Mouse (Mus musculus) megakaryocyte-erythroid progenitor cell, adult 5-6 weeks (primary cell): ENCODE results near the gene B4galnt1. TPM values are rescaled to one million over a fixed set of nuclear protein-coding genes. Genes with fewer than 3 reads are reported as not detected.
A peak's percentile ranks its signal among the peaks of the same experiment; 100 is the strongest.

Experiments used
- ATAC-seq: replicated peaks from 2 replicates; pipeline ENCODE4 v1.8.0; 2016; ENCODE audit warnings: mild to moderate bottlenecking, inconsistent platforms; ENCODE audit not compliant: severe bottlenecking, poor library complexity, low FRiP score, low TSS enrichment
- total RNA-seq, 2 experiments: library from RNA; stranded (forward) in 1 of 2; stranded (reverse) in 1 of 2; fragments of 200-1000, 215-1000 nt in 1 of 2; fragments of >200 nt in 1 of 2; fragmentation: Nextera tagmentation in 1 of 2; gene quantifications; 2 replicates each; pipeline ENCODE4 v1.2.3; 2014 to 2017

B4galnt1 gene
- total RNA-seq, 2 experiments from 2014 or later, result 23.3 to 84.7 TPM

DNA sequence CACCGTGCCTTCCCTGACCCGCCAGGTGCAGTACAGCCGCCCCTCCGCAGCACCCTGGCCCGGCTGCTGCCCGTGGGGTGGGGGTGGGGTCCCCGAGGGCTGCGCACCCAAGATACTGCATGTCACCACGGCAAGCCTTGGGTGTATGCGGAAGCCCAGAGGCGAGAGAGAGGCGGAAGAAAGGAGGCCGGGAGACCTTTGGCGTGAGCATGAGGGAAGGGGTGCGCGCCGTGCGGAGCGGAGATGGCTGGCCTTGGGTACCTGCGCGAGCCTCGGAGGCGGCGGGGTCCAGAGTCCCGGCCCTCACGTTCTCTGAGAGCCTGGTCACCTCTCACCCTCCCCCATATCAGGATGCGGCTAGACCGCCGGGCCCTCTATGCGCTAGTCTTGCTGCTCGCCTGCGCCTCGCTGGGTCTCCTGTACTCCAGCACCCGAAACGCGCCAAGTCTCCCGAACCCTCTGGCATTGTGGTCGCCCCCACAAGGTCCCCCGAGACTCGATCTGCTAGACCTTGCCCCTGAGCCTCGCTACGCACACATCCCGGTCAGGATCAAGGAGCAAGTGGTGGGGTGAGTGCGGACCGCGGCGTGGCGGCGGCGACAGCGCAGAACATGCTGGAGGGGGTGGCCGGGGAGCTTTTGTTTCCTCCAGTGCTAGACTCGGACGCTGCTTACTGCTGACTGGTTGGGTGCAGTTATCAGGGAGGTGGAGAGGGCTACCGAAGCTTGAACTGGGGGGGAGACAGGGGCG, 804 bp downstream of the B4galnt1 start:
- ATAC-seq, result peak; percentile 53

DNA sequence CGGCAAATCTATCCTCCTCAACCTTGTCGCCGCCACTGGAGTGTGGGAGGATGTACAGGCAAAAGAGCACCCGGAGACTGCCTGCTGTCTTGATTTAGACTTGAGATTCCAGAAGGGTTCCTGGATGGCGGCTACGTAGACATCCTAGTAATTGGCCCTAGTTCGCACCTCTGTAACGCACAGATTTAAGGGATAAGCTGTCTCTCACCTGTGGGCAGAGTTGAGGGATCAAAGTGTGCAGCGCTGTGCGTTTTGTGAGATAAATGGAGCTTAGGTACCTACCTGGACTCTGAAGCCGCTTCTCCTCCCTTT, 1.3 kb downstream of the B4galnt1 start:
- ATAC-seq, result no peak

DNA sequence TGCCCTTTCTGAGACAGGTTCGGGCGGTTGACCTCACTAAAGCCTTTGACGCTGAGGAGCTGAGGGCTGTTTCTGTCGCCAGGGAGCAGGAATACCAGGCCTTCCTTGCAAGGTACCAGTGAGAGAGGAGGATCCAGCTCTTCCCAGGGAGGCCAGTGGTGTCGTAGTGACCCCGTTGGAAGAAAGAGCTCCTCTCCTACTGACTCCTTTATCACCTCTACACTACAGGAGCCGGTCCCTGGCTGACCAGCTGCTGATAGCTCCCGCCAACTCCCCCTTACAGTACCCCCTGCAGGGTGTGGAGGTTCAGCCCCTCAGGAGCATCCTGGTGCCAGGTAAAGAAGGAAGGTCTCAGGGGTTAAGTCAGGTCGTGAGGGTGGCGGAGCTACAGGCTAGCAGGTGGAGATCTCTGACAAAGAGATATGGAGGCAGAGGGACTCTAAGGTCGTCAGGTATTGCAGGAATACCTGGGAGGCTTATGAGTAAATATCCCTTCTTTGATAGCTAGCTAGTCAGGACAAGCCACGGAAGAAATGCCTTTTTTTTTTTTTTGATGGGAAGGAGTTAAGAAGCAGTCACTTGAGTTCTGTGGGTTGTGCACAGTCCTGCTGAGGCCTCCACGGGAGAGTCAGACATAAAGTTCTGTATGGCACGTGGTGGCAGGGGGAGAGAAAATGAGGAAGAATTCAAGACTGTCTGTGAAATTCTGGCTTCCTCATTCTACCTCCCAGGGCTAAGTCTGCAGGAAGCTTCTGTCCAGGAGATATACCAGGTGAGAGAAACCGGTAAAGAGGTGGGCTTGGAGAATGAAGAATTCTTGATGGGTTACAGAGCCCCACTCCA, 2.0 kb downstream of the B4galnt1 start:
- no peak for ATAC-seq

DNA sequence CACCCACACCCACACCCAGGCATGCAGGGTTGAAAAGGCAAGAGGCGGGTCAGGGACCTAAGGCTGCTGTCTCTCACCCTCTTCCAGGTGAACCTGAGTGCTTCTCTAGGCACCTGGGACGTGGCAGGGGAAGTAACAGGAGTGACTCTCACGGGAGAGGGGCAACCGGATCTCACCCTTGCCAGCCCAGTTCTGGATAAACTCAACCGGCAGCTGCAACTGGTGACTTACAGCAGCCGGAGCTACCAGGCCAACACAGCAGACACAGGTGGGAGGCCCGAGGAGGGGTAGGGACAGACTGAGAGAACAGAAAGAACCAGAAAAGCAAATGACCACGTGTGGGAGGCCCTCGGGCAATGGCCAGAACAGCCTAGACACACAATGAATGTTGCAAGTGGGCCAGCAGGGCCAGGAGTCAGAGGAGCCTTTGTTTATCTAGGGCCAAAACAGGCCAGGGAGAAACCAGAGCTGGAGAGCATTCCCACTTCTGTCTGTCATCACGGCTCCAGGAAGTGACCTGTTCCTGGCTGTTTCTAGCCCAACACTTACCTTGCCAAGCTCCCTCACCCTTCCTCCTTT, 2.7 kb downstream of the B4galnt1 start:
- ATAC-seq, result no peak

DNA sequence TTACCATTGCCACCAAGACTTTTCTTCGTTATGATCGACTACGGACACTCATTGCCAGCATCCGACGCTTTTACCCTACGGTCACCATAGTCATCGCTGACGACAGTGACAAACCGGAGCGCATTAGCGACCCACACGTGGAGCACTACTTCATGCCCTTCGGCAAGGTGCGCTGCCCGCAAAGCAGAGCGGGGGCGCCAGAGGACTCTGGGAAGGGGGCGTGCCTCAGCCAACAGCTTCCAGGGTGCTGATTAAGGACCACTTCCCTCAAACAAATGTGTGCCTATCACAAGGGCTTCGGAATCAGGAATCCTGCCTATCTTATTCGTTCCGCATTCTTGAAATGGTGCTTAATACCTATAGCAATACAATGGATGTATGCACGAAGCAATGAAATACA, 5.0 kb downstream of the B4galnt1 start:
- no peak for ATAC-seq

DNA sequence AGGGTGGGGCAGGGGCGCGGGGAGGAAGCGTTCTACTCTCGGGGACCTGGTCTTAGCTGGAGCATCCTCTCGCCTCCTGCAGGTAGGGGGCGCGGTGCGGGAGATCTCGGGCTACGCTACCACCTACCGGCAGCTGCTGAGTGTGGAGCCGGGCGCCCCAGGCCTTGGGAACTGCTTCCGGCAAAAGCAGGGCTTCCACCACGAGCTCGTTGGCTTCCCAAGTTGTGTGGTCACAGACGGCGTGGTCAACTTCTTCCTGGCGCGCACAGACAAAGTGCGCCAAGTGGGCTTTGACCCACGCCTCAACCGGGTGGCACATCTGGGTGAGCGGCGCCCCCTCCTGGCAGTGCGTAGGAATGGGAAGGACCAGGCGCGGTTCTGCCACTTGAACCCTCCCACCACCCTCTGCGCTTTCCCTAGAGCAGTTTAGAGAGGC, 5.8 kb downstream of the B4galnt1 start:
- peak; percentile 70 for ATAC-seq

DNA sequence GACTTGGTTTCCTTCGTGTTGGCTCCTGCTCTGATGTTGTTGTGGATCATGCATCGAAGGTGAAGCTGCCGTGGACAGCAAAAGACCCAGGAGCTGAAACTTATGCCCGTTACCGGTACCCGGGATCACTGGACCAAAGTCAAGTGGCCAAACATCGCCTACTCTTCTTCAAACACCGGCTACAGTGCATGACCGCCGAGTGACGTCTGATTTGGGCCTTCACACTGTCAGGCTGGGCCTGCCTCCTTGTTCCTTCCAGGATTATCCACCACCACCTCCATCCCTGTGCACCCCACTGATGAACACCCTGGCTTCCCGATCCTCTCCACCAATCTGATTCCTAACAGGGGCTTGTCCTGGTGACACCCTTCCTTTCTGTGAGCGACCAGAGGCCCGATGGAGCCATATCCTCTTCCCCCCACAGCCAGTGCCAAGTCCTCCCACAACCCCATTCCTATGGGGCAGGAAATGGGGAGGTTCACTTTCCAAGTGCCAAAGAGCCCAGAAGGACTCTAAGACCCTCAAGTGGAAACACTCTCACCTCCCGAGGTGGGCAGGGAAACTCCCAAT, 6.7 kb downstream of the B4galnt1 start:
- no peak for ATAC-seq

DNA sequence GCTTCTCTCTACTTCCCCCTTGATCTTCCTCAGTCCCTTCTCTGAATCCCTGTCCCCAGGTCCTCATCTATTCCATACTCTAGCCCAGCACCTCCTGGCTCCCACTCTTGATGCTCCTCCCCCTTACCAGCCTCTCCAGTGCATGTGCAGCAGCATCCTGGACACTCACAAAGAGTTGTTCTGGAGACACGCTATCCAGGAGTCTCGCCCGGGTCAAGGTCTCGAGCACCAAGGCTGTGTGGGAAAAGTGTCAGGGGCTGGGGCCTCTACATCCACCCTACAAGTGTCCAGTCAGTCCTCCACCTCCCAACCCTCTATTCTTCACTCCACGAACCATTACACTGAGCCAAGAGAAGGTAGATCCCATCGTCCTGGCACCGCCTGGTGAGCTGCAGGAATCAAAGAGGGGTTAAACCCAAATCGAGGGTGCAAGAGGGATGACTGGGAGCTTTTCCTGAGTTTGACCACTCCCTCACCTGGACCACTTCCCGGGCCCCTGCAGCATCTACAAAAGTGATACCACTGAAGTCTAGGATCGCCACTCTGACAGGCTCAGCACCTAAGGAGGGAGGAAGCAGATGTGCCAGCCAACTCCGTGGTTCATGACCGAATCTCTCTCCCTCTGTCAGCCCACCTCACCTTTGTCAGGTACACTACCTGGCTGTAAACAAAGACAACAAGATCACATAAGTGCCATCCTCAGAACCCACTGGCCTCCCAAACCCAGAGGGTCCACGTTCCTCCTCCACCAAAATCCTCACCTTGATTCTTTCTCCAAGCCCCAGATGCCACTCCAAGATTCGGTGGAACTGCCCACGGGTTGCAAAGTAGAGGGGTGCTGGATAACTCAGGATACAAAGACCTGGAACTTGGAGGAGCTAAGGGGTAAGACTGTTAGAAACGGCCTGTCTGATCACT, 8.4 kb downstream of the B4galnt1 start:
- no peak for ATAC-seq

DNA sequence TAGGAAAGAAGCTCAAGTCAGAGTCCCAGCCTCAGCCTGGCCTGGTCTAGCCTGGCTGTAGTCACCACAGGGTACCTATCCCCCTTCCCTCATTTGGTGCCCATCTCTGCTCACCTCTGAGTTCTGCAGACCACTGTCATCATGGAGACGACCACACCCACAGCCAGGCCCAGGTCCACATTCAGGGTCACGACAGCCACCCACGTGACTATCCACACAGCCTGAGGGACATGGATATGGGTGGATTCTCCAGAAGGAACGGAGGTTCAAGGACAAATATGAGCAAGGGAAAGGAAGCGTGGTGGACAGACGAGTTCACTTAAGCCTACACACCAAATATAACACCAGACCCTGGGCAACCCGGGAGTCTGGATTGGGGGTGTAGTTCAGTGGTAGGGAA, 9.1 kb downstream of the B4galnt1 start:
- ATAC-seq, result no peak

DNA sequence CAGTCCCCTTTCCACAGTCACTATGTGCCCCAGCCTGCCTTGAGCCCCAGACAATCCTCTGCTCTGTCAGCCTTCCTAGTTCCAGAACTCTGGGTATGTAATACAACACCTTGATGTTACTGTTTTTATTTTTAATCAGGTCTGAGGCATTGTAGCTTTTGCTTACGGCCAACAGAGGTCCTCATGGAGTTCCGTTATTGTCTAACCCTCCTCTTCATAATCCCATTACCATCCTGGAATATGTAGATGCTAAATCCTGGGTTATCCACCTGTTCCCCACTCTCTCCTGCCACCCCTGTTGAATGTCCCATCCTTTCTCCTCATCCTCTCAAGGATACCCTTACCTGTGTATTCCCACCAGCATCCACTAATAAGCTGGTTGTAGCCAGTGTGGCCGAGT, 11.2 kb downstream of the B4galnt1 start:
- ATAC-seq, result no peak

DNA sequence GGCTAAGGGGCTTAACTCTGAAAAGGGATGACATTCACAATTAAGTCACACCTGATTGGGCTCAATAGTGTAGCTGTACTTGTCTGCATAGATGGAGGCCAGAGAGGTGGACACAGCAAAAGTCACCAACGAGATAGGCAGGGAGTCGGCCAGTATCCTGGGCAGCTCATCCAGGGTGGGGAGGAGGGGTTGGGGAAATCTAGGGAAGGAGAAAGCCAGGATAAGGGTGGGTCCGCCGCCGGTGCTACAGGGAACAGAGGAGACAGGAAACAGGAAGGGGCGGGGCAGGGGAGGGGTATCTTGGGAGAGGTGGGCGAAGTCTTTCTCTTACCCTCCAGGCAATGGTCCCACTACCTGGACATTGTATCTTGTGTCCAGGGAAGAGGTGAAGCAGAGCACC, 11.7 kb downstream of the B4galnt1 start:
- no peak for ATAC-seq

DNA sequence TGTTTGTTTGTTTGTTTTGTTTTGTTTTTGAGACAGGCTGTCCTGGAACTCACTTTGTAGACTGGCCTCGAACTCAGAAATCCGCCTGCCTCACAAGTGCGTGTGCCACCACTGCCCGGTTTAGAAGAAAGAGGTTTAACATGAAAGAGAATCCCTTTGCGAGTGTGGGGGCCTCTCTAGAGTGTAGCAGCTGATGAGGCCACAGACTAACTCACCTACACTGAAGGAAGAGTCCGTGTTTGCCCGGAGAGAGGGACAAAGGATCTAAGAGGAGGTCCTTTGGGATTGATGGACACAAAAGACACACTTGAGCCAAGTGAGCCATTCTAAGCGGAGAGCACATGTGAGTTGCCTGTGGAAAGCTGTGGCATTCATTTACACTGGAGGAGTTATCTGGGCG, 12.2 kb downstream of the B4galnt1 start:
- ATAC-seq, result no peak

DNA sequence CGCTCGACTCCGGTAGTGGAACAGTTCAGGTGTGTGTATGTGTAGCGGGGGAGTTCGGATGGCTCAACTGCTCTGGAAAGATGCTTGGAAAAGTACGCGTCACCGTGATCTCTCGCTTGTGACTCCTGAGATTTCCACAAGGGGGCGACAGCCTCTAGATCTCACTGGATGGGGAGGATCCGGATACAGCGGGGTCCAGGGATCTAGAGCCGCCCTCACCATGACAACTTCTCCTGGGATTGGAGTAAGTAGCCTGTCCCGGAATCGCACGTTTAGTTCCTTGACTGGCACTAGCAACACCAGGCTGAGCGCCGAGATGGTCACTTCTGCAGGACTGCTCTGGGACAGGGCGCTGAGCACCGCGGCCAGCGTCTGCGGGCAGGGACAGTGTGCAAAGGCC, 12.7 kb downstream of the B4galnt1 start:
- peak; percentile 59 for ATAC-seq

DNA sequence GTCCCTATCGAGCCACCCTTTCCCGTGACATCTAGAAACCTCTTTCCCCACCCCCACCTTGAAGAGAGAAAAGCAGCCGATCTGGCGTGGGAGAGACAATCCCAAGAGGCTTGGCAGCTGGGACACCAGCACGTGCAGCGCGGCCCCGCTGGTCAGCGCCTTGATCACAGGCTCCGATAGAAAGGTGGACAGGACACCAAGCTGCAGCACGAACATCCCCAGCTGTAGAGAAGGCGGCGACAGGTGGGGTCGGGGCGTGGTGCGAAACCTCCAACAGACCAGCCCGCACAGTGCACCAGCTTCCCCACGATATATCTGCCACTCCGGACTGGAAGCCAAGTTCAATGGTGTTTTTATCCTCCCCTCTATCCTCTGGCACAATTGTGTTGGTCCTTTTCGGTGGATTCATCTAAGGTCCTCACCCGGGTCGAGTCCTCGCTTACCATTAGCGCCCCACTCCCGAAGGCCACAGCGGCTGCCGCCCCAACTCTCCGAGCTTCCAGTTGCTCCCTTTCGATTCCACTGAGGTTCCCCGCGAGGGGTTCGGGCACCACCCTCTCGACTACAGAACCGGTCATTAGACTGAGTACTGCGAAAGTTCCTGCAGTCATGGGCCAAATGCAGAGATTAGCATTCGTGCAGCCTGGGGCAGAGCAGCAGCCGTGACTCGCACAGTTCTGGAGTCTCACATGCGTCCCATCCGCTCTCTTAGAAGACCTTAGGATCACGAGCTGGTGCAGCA, 13.4 kb downstream of the B4galnt1 start:
- ATAC-seq, result peak; percentile 16; the same call in 1 of the 2 replicates

DNA sequence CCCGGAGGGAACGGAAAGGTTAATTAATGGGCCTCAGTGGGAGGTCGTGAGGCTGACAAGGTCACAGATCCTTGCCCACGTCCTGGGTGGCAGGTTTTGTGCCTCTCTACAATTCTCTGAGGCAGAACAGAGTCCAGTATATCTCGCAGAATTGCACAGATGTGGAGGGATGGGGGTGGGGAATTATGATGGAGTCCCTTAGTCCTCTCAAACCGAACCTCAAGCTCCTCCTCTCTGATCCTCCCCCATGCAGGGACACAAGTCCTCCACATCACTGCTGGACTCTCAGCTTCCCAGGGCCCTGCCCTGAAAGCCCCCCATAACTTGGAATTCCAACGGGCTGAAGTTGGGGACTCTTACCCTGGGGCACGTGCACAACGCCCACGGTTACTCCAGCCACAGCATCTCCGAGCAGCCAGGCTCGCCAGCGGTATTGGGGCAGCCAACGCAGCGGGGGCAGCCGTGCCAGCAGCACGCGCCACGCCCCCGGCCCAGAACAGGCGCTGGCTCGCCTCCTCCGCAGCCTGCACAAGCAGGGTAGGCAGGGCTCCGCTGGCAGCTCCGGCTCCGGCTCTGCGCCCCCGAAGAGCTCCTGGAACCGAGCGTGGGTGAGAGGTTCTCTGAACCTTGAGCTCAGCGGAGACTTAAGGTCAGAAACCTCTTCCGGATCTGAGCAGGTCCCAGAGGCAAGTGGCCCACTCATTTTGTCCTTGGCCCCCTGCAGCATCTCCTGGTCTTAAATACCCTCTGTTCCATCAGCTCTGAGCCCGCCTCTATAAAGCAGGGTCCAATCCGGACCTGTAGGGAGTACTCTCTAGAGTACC, 15.1 kb downstream of the B4galnt1 start, which contains the start of gene Slc26a10:
Gene Slc26a10, minus strand, starts transcription at position 775 of the 824 bp plus-strand sequence.
- no peak for ATAC-seq

DNA sequence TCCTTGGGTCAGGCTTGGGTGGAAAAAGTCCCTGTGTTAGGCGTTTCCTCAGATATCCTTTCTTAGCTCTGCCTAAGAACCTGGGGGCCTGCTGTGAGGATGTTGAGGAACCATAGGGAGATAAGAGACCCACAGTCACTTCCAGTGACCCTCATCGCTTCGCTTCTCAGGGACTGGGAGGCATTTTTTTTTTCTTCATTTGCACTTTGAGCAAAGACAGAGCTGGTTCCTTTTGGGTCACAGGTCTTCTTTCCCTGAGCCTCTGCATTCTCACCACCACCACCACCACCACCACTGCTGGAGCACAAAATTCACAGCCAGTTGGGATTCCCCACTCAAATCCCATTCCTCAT, 15.6 kb downstream of the B4galnt1 start:
- no peak for ATAC-seq

DNA sequence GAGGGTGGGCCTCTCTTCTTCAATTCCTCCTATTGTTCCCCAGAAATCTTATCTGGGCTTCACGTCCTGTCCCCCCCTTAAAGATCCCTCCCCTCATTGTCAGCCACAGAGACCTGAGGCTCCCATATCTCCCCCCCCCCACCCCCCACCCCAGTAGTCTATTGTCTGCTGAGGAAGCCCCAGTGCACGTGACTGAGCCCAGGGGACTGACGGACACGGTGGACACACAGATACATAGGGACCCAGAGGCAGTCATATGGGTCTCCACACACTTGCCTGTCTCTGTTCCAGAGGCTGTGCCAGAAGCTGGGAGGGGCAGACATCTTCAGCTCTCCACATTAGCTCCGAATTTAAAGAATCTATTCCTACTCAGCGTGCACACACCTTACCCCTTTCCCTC, 16.5 kb downstream of the B4galnt1 start:
- ATAC-seq, result no peak

DNA sequence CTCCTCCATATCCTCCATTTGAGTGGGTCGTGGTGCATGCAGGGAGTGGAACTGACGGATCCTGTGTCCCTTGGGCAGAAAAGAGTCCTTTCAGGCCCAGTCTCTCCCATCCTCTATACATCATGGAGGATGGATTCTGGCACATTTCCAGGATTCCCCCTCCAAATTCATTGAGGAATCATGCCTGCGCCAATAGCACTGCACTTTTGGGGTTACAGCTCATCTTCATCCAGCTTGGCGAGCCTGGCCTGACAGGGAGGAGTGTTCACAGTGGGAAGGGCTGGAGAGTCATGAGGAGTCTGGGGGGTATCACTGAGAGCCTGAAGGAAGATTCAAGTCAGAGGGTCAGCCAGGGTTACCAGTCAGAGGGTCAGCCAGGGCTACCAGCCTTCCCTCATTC, 17.6 kb downstream of the B4galnt1 start:
- no peak for ATAC-seq
